Mouse (Mus musculus) limb, embryonic 15.5 days (tissue): ENCODE measurements around the gene Matk. TPM values are rescaled to one million over a fixed set of nuclear protein-coding genes. Genes with fewer than 3 reads are reported as not detected.

ENCODE experiments used
- ATAC-seq: fragments of 200-750 bp; cut with Nextera tagmentation; 2 replicates; pipeline ENCODE4 v1.8.0; 2017; ENCODE audit warnings: low read depth, moderate TSS enrichment; ENCODE audit not compliant: insufficient number of reproducible peaks, low FRiP score, low TSS enrichment
- H3K27ac ChIP-seq: fragments of 300-500 bp; sonication (generic); 2 replicates; pipeline ENCODE4 v1.5.1; 2015; ENCODE audit warnings: moderate library complexity, mild to moderate bottlenecking, inconsistent platforms
- H3K27me3 ChIP-seq: fragments of 300-500 bp; sonication (generic); 2 replicates; pipeline ENCODE4 v1.6.1; 2015; ENCODE audit warnings: inconsistent platforms
- H3K36me3 ChIP-seq: fragments of 300-500 bp; sonication (generic); 2 replicates; pipeline ENCODE4 v1.6.1; 2015; ENCODE audit warnings: inconsistent platforms
- H3K4me1 ChIP-seq: fragments of 300-500 bp; sonication (generic); 2 replicates; pipeline ENCODE4 v1.6.1; 2015; ENCODE audit warnings: inconsistent platforms
- H3K4me2 ChIP-seq: fragments of 300-500 bp; sonication (generic); 2 replicates; pipeline ENCODE4 v1.6.1; 2015; ENCODE audit warnings: mild to moderate bottlenecking, inconsistent platforms
- H3K4me3 ChIP-seq: fragments of 300-500 bp; sonication (generic); 2 replicates; pipeline ENCODE4 v1.5.1; 2015; ENCODE audit warnings: mild to moderate bottlenecking, inconsistent platforms
- H3K9ac ChIP-seq: fragments of 300-500 bp; sonication (generic); 2 replicates; pipeline ENCODE4 v1.6.1; 2015; ENCODE audit warnings: inconsistent platforms
- H3K9me3 ChIP-seq: fragments of 300-500 bp; sonication (generic); 2 replicates; pipeline ENCODE4 v1.6.1; 2016; ENCODE audit warnings: inconsistent platforms
- WGBS: fragments of 180-500 bp; shearing (Covaris S2); methylation state at CpG from one replicate; pipeline ENCODE4 v1.1.7; 2015; 5-methylcytosine and 5-hydroxymethylcytosine counted together
- polyA plus RNA-seq: library from polyadenylated mRNA; unstranded; fragments of >200 nt; fragmentation: Nextera tagmentation; extraction: Ambion mirVana; gene quantifications from 2 replicates; pipeline ENCODE4 v1.2.1, GENCODE M21; 2015

Matk gene
- polyA plus RNA-seq, 1 experiment from 2014 or later = 6.0 TPM

- peaks cover 31% of the 10 kb centered on the region for H3K27me3 ChIP-seq
- ATAC-seq = no peak
- no peaks in the 10 kb centered on the region for H3K9me3 ChIP-seq
- no peak overlapping the region for H3K4me3 ChIP-seq
- H3K9ac ChIP-seq = no peak overlapping the region
- peaks cover 5% of the 10 kb centered on the region for H3K36me3 ChIP-seq
- WGBS = 83% methylated on average over 6 of the region's 6 CpGs
- H3K27ac ChIP-seq = no peak overlapping the region
- H3K4me1 ChIP-seq = peaks cover 2% of the 10 kb centered on the region
- H3K4me2 ChIP-seq = no peak overlapping the region
Observed at GRCm38 (mm10) chr10:81245166-81245565, 7.6 kb upstream of the Matk start.

- Histone ChIP-seq H3K27ac (no peak overlapping the region), H3K4me2 (no peak overlapping the region), H3K9me3 (no peaks in the 10 kb centered on the region), H3K9ac (no peak overlapping the region), H3K27me3 (peaks cover 36% of the 10 kb centered on the region), H3K4me1 (peaks cover 11% of the 10 kb centered on the region), H3K36me3 (peaks cover 5% of the 10 kb centered on the region), H3K4me3 (no peak overlapping the region)
- 92% methylated on average over 2 of the region's 2 CpGs for WGBS
- no peak for ATAC-seq
Observed at GRCm38 (mm10) chr10:81247804-81248203, 4.9 kb upstream of the Matk start.

- Histone ChIP-seq H3K4me1 (peaks cover 17% of the 10 kb centered on the region), H3K36me3 (peaks cover 5% of the 10 kb centered on the region), H3K27me3 (peaks cover 44% of the 10 kb centered on the region), H3K4me3 (no peak overlapping the region), H3K4me2 (no peak overlapping the region), H3K9me3 (no peaks in the 10 kb centered on the region), H3K9ac (no peak overlapping the region), H3K27ac (no peak overlapping the region)
- no peak for ATAC-seq
- 76% methylated on average over 8 of the region's 8 CpGs for WGBS
Observed at GRCm38 (mm10) chr10:81249442-81249841, 3.3 kb upstream of the Matk start.

- H3K9me3 ChIP-seq = no peaks in the 10 kb centered on the region
- no peak overlapping the region for H3K4me3 ChIP-seq
- H3K4me2 ChIP-seq = no peak overlapping the region
- H3K4me1 ChIP-seq = peaks cover 35% of the 10 kb centered on the region
- WGBS = 52% methylated on average over 1 of the region's 1 CpGs
- no peak overlapping the region for H3K9ac ChIP-seq
- H3K27ac ChIP-seq = no peak overlapping the region
- no peak for ATAC-seq
- no peaks in the 10 kb centered on the region for H3K36me3 ChIP-seq
- peaks cover 85% of the 10 kb centered on the region for H3K27me3 ChIP-seq
Observed at GRCm38 (mm10) chr10:81254886-81255285, 2.2 kb downstream of the Matk start.

GRCm38 (mm10) chr10:81257158-81258039, 4.7 kb downstream of the Matk start:
- peak overlapping the region; percentile 33 for H3K9ac ChIP-seq
- peaks cover 32% of the 10 kb centered on the region for H3K4me1 ChIP-seq
- ATAC-seq = no peak
- peak overlapping the region; percentile 78 for H3K4me2 ChIP-seq
- H3K27ac ChIP-seq = no peak overlapping the region
- H3K36me3 ChIP-seq = peaks cover 12% of the 10 kb centered on the region
- H3K27me3 ChIP-seq = peaks cover 77% of the 10 kb centered on the region
- H3K4me3 ChIP-seq = peak overlapping the region; percentile 46
- WGBS = 2% methylated on average over 62 of the region's 62 CpGs
- peaks cover 4% of the 10 kb centered on the region; the same call in 1 of the 2 replicates for H3K9me3 ChIP-seq

GRCm38 (mm10) chr10:81259225-81259884, 6.6 kb downstream of the Matk start:
- no peak overlapping the region for H3K27ac ChIP-seq
- H3K9me3 ChIP-seq = peaks cover 4% of the 10 kb centered on the region; the same call in 1 of the 2 replicates
- H3K27me3 ChIP-seq = peaks cover 57% of the 10 kb centered on the region
- H3K4me1 ChIP-seq = peaks cover 22% of the 10 kb centered on the region
- no peak overlapping the region for H3K4me3 ChIP-seq
- no peak overlapping the region for H3K9ac ChIP-seq
- peaks cover 31% of the 10 kb centered on the region for H3K36me3 ChIP-seq
- no peak overlapping the region for H3K4me2 ChIP-seq
- WGBS = 35% methylated on average over 21 of the region's 21 CpGs
- no peak for ATAC-seq

GRCm38 (mm10) chr10:81261025-81261424, 8.3 kb downstream of the Matk start:
- no peak overlapping the region for H3K27ac ChIP-seq
- peaks cover 44% of the 10 kb centered on the region for H3K36me3 ChIP-seq
- 88% methylated on average over 4 of the region's 4 CpGs for WGBS
- ATAC-seq = no peak
- H3K4me2 ChIP-seq = no peak overlapping the region
- H3K27me3 ChIP-seq = peaks cover 49% of the 10 kb centered on the region
- no peak overlapping the region for H3K4me3 ChIP-seq
- peaks cover 4% of the 10 kb centered on the region; the same call in 1 of the 2 replicates for H3K9me3 ChIP-seq
- peaks cover 30% of the 10 kb centered on the region for H3K4me1 ChIP-seq
- H3K9ac ChIP-seq = no peak overlapping the region

GRCm38 (mm10) chr10:81265540-81265939, 12.8 kb downstream of the Matk start:
- peaks cover 26% of the 10 kb centered on the region for H3K4me1 ChIP-seq
- peaks cover 4% of the 10 kb centered on the region; the same call in 1 of the 2 replicates for H3K9me3 ChIP-seq
- no peak overlapping the region; the same call in 1 of the 2 replicates for H3K27ac ChIP-seq
- no peak overlapping the region for H3K9ac ChIP-seq
- H3K27me3 ChIP-seq = peaks cover 4% of the 10 kb centered on the region; the same call in 1 of the 2 replicates
- H3K4me2 ChIP-seq = peak overlapping the region; percentile 59
- WGBS = 95% methylated on average over 8 of the region's 8 CpGs
- ATAC-seq = no peak
- H3K36me3 ChIP-seq = peaks cover 51% of the 10 kb centered on the region
- H3K4me3 ChIP-seq = peak overlapping the region; percentile 74

- Histone ChIP-seq H3K9me3 (no peaks in the 10 kb centered on the region), H3K4me1 (peaks cover 26% of the 10 kb centered on the region), H3K4me2 (peak within 1 kb of the TSS; percentile 87), H3K27me3 (no peaks in the 10 kb centered on the region), H3K36me3 (peaks cover 57% of the 10 kb centered on the region), H3K27ac (peak within 1 kb of the TSS; percentile 95), H3K9ac (peak within 1 kb of the TSS; percentile 77), H3K4me3 (peak within 1 kb of the TSS; percentile 74)
- WGBS = under 1% methylated on average over 48 of the region's 48 CpGs
- peak; percentile 93 for ATAC-seq
Observed at GRCm38 (mm10) chr10:81266211-81267105, 13.7 kb downstream of the Matk start, which contains the start of the genes Mrpl54 and Apba3. Mrpl54 (minus strand) TSS chr10:81266934. Apba3 (plus strand) TSS chr10:81266960.

GRCm38 (mm10) chr10:81268056-81268455, 15.3 kb downstream of the Matk start:
- no peaks in the 10 kb centered on the region for H3K9me3 ChIP-seq
- no peak; the same call in 1 of the 2 replicates for ATAC-seq
- H3K27me3 ChIP-seq = no peaks in the 10 kb centered on the region
- peaks cover 59% of the 10 kb centered on the region for H3K36me3 ChIP-seq
- H3K27ac ChIP-seq = peak overlapping the region; percentile 43; the same call in 1 of the 2 replicates
- H3K4me3 ChIP-seq = peak overlapping the region; percentile 74
- 3% methylated on average over 23 of the region's 23 CpGs for WGBS
- H3K4me2 ChIP-seq = peak overlapping the region; percentile 87
- peak overlapping the region; percentile 85 for H3K9ac ChIP-seq
- H3K4me1 ChIP-seq = peaks cover 29% of the 10 kb centered on the region
